Mouse (Mus musculus) forebrain, embryonic 11.5 days (tissue): ENCODE results near the gene Zfp148. TPM values are rescaled to one million over a fixed set of nuclear protein-coding genes. Genes with fewer than 3 reads are reported as not detected.

Experiments
- ATAC-seq: fragments of 200-750 bp; cut with Nextera tagmentation; replicated peaks from 2 replicates; pipeline ENCODE4 v1.8.0; 2017; ENCODE audit warnings: moderate TSS enrichment; ENCODE audit not compliant: low FRiP score
- DNase-seq: peaks from one replicate; pipeline ENCODE4 v3.0.0-alpha.2; 2017; ENCODE audit warnings: low spot score
- H3K27ac ChIP-seq: fragments of 300-500 bp; sonication (generic); 2 replicates; pipeline ENCODE4 v1.5.1; 2014; ENCODE audit warnings: low read depth, low read length
- H3K27me3 ChIP-seq: fragments of 300-500 bp; sonication (generic); 2 replicates; pipeline ENCODE4 v1.6.1; 2014; ENCODE audit warnings: mild to moderate bottlenecking, low read length, mixed read lengths; ENCODE audit not compliant: control insufficient read depth, insufficient read depth
- H3K36me3 ChIP-seq: fragments of 300-500 bp; sonication (generic); 2 replicates; pipeline ENCODE4 v1.6.1; 2014; ENCODE audit warnings: mild to moderate bottlenecking, low read length, moderate library complexity, mixed read lengths; ENCODE audit not compliant: control insufficient read depth, insufficient read depth
- H3K4me1 ChIP-seq: fragments of 300-500 bp; sonication (generic); replicated peaks from 2 replicates; pipeline ENCODE4 v1.6.1; 2014; ENCODE audit warnings: low read length, mixed read lengths; ENCODE audit not compliant: control insufficient read depth, insufficient read depth
- H3K4me2 ChIP-seq: fragments of 300-500 bp; sonication (generic); 2 replicates; pipeline ENCODE4 v1.6.1; 2014; ENCODE audit warnings: low read depth, mild to moderate bottlenecking, low read length, moderate library complexity, mixed read lengths; ENCODE audit not compliant: severe bottlenecking
- H3K4me3 ChIP-seq: fragments of 300-500 bp; sonication (generic); 2 replicates; pipeline ENCODE4 v1.5.1; 2014; ENCODE audit warnings: low read depth, low read length
- H3K9ac ChIP-seq: fragments of 300-500 bp; sonication (generic); 2 replicates; pipeline ENCODE4 v1.6.1; 2014; ENCODE audit warnings: low read length
- H3K9me3 ChIP-seq: fragments of 300-500 bp; sonication (generic); 2 replicates; pipeline ENCODE4 v1.6.1; 2016; ENCODE audit warnings: low read length, mixed read lengths; ENCODE audit not compliant: control insufficient read depth
- WGBS: fragments of 180-500 bp; shearing (Covaris S2); extraction: QIAGEN DNeasy Blood & Tissue Kit; methylation state at CpG from one replicate; pipeline ENCODE4 v1.1.7; 2014; 5-methylcytosine and 5-hydroxymethylcytosine counted together
- polyA plus RNA-seq: library from polyadenylated mRNA; unstranded; fragments of >200 nt; fragmentation: Nextera tagmentation; extraction: Ambion mirVana; gene quantifications from 2 replicates; pipeline ENCODE4 v1.2.1, GENCODE M21; 2014

Zfp148 gene
- polyA plus RNA-seq, 1 experiment from 2014 or later: 54.1 TPM

- Histone ChIP-seq H3K27me3 (no peaks in the 10 kb centered on the region), H3K36me3 (no peaks in the 10 kb centered on the region), H3K27ac (no peak overlapping the region), H3K4me1 (no peaks in the 10 kb centered on the region; the same call in 1 of the 2 replicates), H3K4me2 (no peak overlapping the region), H3K4me3 (no peak overlapping the region), H3K9me3 (no peaks in the 10 kb centered on the region), H3K9ac (no peak overlapping the region)
- no peak for DNase-seq
- ATAC-seq: no peak
- WGBS: 94% methylated on average over 5 of the region's 5 CpGs
These were observed 33.6 kb downstream of the Zfp148 start for GRCm38 (mm10) chr16:33414191-33414590.

GRCm38 (mm10) chr16:33415607-33416006 lies 35.0 kb downstream of the Zfp148 start:
- Histone ChIP-seq H3K4me2 (no peak overlapping the region), H3K9ac (no peak overlapping the region), H3K4me3 (no peak overlapping the region), H3K9me3 (no peaks in the 10 kb centered on the region), H3K27ac (no peak overlapping the region), H3K4me1 (no peaks in the 10 kb centered on the region; the same call in 1 of the 2 replicates), H3K36me3 (no peaks in the 10 kb centered on the region), H3K27me3 (no peaks in the 10 kb centered on the region)
- WGBS: 88% methylated on average over 5 of the region's 5 CpGs
- DNase-seq: no peak
- no peak for ATAC-seq

GRCm38 (mm10) chr16:33428327-33428726 lies 47.7 kb downstream of the Zfp148 start:
- H3K27ac ChIP-seq: peak overlapping the region; percentile 50
- no peak overlapping the region for H3K9ac ChIP-seq
- DNase-seq: no peak
- H3K36me3 ChIP-seq: no peaks in the 10 kb centered on the region
- no peaks in the 10 kb centered on the region for H3K9me3 ChIP-seq
- no peaks in the 10 kb centered on the region for H3K27me3 ChIP-seq
- 50% methylated on average over 3 of the region's 3 CpGs for WGBS
- ATAC-seq: no peak
- no peak overlapping the region for H3K4me3 ChIP-seq
- H3K4me1 ChIP-seq: no peaks in the 10 kb centered on the region
- H3K4me2 ChIP-seq: no peak overlapping the region

GRCm38 (mm10) chr16:33431660-33432059 lies 51.0 kb downstream of the Zfp148 start:
- H3K4me2 ChIP-seq: no peak overlapping the region
- H3K36me3 ChIP-seq: no peaks in the 10 kb centered on the region
- no peaks in the 10 kb centered on the region for H3K27me3 ChIP-seq
- H3K4me3 ChIP-seq: no peak overlapping the region
- WGBS: 91% methylated on average over 2 of the region's 2 CpGs
- H3K27ac ChIP-seq: no peak overlapping the region
- DNase-seq (no peak), ATAC-seq (no peak)
- no peak overlapping the region for H3K9ac ChIP-seq
- H3K4me1 ChIP-seq: no peaks in the 10 kb centered on the region
- H3K9me3 ChIP-seq: no peaks in the 10 kb centered on the region

- Histone ChIP-seq H3K4me2 (no peak overlapping the region), H3K36me3 (no peaks in the 10 kb centered on the region), H3K27ac (no peak overlapping the region), H3K4me3 (no peak overlapping the region), H3K4me1 (no peaks in the 10 kb centered on the region), H3K9ac (no peak overlapping the region), H3K27me3 (no peaks in the 10 kb centered on the region), H3K9me3 (no peaks in the 10 kb centered on the region)
- WGBS: 96% methylated on average over 6 of the region's 6 CpGs
- ATAC-seq (no peak), DNase-seq (no peak)
These were observed 60.4 kb downstream of the Zfp148 start for GRCm38 (mm10) chr16:33441065-33441464.

- no peaks in the 10 kb centered on the region for H3K36me3 ChIP-seq
- WGBS: 82% methylated on average over 5 of the region's 5 CpGs
- no peaks in the 10 kb centered on the region for H3K9me3 ChIP-seq
- no peak for ATAC-seq
- no peak overlapping the region for H3K27ac ChIP-seq
- H3K4me2 ChIP-seq: no peak overlapping the region
- no peak for DNase-seq
- H3K27me3 ChIP-seq: no peaks in the 10 kb centered on the region
- H3K9ac ChIP-seq: no peak overlapping the region
- H3K4me1 ChIP-seq: no peaks in the 10 kb centered on the region
- H3K4me3 ChIP-seq: no peak overlapping the region
These were observed 66.2 kb downstream of the Zfp148 start for GRCm38 (mm10) chr16:33446830-33447229.

GRCm38 (mm10) chr16:33453826-33454225 lies 73.2 kb downstream of the Zfp148 start:
- H3K4me2 ChIP-seq: no peak overlapping the region
- no peak overlapping the region for H3K27ac ChIP-seq
- no peaks in the 10 kb centered on the region for H3K36me3 ChIP-seq
- H3K27me3 ChIP-seq: no peaks in the 10 kb centered on the region
- no peaks in the 10 kb centered on the region for H3K4me1 ChIP-seq
- H3K4me3 ChIP-seq: no peak overlapping the region
- DNase-seq (no peak), ATAC-seq (no peak)
- WGBS: 90% methylated on average over 2 of the region's 2 CpGs
- H3K9me3 ChIP-seq: no peaks in the 10 kb centered on the region
- H3K9ac ChIP-seq: no peak overlapping the region

GRCm38 (mm10) chr16:33454306-33454705 lies 73.7 kb downstream of the Zfp148 start:
- no peaks in the 10 kb centered on the region for H3K27me3 ChIP-seq
- no peak overlapping the region for H3K4me3 ChIP-seq
- no peak overlapping the region for H3K9ac ChIP-seq
- DNase-seq: no peak
- no peaks in the 10 kb centered on the region for H3K4me1 ChIP-seq
- H3K36me3 ChIP-seq: peaks cover 3% of the 10 kb centered on the region; the same call in 1 of the 2 replicates
- no peaks in the 10 kb centered on the region for H3K9me3 ChIP-seq
- 70% methylated on average over 2 of the region's 2 CpGs for WGBS
- ATAC-seq: no peak
- H3K4me2 ChIP-seq: no peak overlapping the region
- no peak overlapping the region for H3K27ac ChIP-seq

- Histone ChIP-seq H3K9me3 (no peaks in the 10 kb centered on the region), H3K36me3 (peaks cover 7% of the 10 kb centered on the region; the same call in 1 of the 2 replicates), H3K4me2 (no peak overlapping the region), H3K27ac (no peak overlapping the region), H3K4me1 (no peaks in the 10 kb centered on the region), H3K9ac (no peak overlapping the region), H3K4me3 (no peak overlapping the region), H3K27me3 (no peaks in the 10 kb centered on the region)
- ATAC-seq (no peak), DNase-seq (no peak)
- 89% methylated on average over 6 of the region's 6 CpGs for WGBS
These were observed 74.8 kb downstream of the Zfp148 start for GRCm38 (mm10) chr16:33455263-33455910.
